Mouse (Mus musculus) lung, adult 18-20 months (tissue): ENCODE data around the gene Runx1.

Experiments
- DNase-seq, 2 experiments: peaks; one replicate each; pipeline ENCODE4 v3.0.0; 2022; ENCODE audit warnings: mixed read lengths in 2 of 2

The Runx1 gene

DNA sequence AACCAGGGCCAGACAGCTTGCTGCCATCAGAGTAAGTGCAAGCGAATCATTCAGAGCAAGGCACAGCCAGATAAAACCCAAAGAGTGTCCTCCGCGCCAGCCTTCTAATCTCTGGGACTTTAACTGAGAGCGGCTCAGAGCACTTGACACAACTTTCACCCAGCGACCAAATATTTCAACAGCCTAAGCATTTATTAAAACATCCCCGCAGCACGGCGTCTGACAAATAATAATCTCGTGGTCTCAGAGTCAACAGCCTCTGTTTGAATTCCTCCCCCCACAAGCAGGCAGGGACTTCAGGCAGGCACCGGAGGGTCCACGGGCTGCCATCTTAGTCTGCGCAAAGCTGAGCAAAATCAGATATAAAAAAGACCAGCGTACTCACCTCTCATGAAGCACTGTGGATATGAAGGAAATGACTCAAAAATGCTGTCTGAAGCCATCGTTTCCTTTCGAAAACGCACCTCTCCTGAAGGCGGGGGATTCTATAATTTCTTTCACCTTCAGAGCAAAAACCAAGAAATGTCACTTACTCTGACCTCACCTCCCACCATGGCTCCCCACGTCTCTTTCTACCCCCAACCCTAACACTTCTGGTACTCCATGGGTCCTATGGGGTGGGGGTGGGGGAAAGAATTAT, 625 bp downstream of the Runx1 start:
- peak in 1 of 2 experiments; percentile 11 for DNase-seq

DNA sequence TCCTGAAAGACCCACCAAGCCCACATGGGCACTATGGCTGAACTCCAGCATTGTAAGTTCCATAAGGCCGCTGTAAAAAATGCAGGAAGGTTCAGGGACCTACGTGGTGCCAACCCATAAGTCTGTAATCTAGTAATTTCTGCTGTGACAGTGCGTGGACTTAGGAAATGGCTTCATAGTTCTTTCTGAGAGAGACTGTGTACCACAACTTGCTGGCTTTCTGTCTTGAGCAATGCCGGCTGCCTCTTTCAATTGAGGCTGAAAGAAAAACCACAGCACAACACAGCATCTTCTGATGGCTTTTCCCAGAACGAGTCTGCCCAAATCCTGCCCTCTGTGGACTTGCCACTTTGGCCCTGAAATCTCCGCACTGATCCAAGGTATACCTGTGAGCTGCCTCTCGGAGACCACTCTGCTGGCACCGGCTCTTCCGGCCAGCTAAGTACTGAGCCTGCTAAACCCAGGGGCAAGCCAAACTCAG, 1.2 kb downstream of the Runx1 start:
- peak in 1 of 2 experiments; percentile 10 for DNase-seq

DNA sequence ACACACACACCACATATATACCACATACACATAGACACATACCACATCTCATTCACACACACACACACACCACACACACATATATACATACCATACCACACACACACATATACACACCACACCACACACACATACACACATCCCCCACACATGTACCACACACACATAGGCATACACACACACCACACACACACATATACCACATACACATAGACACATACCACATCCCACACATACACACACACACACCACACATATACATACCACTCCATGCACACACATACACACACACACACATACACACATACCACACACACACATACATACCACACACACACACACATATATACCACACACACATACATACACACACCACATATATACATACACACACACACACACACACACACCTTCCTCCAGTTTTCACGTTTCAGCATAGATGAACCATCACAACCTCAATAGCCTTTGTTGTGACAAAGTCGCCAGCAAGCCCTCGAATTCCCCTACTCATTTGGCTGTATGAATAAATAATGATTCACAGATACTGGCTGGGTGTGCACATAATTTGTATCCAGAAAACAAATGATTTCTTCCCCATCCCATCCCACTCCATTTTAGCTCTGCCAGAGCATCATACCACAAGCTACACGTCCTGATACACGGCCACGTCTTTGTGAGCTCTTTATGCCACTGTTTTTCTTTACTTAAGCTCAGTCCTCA, 1.8 kb downstream of the Runx1 start:
- no peak for DNase-seq

DNA sequence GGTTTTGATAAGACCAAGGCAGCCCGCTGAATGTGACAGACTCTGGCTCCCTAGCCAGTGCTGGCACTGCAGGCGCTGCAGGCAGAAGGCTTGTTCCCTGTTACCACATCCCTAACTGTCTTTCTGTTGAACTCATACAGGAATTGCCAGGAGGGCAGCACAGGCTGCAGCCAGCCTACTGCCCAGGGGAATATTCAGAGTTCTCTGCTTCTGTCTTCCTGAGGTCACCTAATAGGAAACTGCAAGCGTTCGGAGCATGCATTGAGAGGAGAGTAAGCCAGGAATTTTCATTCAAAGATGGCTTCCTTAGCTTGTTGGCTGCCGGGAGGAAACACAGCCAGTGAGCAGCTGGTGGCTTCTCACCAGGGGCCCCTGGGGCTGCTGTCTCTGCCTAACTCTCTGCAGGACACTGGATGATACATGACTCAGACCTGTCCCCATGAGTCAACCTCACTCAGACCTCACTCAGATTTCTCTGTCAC, 2.5 kb downstream of the Runx1 start:
- no peak for DNase-seq

DNA sequence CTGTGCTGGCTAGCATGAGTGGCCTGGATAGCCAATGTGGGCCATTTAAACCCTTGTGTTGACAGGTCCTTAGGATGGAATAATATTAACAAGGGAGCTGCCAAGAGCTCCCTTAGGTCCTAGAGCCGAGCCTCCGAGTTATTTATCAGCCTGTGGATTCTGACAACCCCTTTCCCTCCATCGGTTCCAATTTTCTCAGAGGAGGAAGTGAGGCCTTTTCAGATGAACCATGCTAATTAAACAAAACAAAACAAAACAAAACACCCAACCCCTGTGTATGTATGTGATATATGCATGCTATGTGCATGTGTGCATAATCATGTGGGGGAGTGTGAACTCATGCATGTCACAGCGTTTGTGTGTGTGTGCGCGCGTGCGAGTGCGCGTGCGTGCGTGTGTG, 3.3 kb downstream of the Runx1 start:
- no peak for DNase-seq

DNA sequence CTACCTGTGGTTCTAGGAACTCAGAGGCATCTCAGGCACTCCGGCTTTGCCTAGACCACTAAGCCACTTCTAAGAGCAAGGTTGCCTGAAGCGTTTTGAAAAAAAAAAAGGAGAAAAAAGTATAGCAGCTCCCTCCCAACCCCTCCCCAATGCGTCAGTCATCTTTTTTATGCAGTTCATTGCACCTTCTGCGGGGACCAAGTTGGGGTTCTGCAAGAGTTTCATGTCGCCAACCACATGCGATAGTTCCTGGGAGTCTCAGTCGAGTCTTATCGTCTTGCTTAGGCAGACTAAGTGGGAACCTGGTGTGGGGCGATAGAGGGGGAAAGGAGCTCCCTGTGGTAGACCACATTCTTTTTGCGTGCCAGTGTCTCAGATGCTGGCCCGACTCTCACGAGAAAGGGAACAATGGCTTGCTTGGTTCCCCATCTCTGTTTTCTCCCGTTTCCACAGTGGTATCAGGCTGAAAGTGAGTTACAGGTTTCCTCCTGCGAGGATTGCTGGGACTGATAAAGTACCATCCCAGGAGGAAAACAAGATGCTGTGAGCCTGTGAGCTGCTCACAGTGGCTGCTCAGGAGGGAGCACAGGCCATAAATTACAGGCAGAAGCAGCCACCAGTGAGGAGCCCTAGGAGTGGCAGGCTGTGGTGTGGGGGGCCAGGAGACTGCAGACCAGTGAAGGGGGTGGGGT, 3.9 kb downstream of the Runx1 start:
- peak in 1 of 2 experiments; percentile 10 for DNase-seq

DNA sequence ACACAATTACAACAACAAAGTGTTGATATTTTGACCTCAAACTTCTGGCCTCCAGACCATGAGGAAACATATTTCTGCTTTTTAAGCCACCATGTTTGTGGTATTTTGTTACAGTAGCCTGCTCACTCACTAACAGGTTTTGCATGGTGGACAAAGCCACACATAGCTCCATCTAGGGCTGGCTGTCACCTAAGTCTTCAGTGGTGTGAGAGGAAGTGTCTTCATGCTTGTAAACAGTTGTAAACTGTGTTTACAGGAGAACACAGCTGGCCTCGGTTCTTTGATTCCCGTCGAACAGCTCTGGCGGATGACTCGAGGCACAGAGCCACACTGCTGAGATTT, 4.4 kb downstream of the Runx1 start:
- no peak for DNase-seq

DNA sequence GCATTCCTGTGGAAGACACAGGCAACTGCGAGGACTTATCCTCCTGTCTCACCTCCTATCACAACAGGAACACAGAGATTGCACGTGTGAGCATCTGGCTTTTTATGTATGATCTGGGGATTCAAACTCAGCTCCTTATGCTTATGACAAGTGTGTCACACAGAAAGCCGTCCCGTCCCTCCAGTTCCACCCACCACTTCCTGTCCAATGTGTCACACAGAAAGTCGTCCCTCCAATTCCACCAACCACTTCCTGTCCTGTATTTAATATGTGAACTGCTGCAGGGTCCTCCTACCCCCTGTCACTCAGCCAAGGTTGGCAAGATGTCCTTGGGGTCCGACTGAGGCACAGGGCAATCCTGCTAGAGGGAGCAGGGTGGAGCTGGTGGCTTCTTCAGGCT, 5.5 kb downstream of the Runx1 start:
- DNase-seq: no peak

DNA sequence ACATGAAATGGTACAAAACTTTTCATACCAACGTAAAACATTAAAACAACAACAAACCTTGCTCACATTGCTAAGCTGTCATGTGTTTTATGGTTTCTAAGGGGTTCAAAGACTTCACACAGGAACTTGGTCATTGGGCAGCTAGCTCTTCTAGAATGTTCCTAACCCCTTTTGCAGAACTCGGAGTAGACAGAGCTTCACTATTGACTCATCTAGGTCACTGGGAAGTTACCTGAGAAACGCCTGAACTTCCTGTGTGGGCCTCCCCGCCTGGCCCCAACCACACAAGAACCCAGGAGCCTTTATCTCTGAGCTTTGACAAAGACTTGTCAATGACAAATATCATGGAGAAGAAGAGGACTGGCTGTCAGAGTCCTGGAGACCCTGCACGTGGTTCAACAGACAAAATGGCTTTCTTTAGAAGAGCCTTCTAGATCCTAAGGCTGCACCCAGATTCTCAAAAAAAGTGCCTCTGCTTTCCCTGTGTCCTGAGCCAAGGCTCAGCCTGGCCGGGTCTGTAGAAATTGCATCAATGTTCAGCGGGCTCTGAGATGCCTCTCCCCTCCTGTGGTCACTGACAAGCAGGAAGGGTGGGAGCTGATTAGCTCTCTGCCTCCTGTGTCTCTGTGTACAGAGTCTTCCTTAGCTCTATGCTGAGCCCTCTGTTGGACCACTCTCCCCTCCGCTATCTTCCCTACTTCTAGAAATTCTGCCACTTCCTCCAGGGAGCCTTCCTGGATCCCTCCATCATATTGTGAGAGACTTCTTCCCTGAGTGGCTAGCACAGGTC, 7.3 kb downstream of the Runx1 start:
- no peak for DNase-seq

DNA sequence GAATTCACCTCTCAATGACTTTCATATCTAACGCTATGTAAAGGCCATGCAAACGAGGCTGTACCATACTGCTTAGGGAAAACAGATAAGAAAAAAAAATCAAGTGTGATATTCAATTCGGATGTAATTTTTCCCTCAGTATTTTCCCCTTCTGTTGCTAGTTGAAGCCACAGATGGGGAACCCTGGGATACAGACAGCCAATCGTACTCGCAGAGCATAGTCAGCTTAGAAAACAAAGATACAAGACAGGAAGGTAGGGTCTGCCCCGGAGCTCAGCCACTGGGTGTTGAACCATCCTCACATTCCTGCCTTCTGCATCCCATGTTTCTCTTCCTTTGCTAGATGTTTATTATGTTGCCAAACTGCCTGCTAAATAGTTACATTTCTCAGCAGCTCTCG, 9.9 kb downstream of the Runx1 start:
- no peak for DNase-seq

DNA sequence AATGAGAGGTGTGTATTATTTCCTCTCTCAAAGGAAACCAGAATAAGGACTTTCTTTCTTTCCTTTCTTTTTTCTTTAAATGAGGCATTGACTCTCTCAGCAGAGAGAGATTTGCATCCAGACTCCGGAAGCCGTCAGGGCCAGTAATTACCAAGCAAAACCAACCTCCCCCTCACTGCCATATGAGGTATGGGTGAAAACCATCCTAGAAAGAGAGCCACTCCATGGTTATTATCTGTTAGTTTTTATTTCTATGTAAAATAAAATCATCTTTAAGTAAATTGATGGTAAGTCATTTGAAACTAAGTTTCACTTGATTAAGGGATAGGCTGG, 10.8 kb downstream of the Runx1 start:
- no peak for DNase-seq

DNA sequence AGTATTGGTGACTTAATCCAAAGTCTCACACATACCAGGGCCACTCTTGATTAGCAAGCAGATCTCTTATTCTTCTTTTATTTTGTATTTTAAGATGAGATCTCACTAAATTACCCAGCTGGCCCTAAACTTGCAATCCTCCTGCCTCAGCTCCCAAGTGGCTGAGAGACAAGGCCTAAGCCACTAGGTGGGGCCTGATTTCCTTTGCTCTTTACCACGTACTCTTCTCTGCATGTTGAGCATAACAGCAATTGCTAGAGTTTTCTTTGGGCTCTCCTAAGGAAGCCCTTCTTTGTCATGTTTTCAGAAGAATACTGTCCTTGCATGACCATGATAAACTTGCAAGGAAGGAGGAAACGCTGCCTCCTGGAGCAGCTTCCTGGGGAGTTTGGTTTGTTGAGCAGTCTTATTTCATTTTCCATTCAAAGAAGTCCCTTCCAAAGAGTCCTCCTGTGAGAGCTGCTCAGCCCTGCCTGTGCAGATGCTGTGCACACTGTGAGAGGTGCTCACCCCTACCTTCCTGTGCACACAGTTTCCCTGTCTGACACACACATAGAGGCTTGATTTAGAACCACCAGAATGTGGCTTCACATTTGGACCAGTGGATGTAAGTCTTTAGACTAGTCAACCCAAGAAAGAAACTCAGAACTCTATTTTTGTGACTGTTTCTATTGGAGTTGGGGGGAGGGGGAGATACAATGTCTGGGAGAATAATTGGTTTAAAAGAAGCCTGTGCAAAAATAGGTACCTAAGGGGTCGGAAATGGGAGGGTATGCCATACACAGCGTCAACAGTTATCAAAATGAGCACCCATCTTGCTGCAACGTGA, 11.4 kb downstream of the Runx1 start:
- DNase-seq: no peak

DNA sequence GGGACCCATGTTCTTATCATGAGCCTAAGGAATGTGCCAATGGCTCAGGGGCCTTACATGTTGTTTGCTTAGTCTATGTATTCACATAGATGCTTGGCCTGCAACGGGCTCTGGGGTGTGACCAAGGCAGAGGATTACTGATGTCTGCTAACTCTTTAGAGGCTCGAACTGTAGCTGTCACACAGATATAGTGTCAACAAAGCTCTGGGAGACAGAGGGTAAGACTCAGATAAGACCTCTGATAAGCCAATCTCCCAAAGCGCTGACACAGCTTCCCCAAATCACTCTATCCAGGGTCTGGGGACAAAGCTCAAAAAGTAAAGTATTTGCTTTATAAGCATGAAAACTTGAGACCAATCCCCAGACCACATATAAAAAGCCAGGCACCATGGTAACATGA, 13.5 kb downstream of the Runx1 start:
- DNase-seq: no peak

DNA sequence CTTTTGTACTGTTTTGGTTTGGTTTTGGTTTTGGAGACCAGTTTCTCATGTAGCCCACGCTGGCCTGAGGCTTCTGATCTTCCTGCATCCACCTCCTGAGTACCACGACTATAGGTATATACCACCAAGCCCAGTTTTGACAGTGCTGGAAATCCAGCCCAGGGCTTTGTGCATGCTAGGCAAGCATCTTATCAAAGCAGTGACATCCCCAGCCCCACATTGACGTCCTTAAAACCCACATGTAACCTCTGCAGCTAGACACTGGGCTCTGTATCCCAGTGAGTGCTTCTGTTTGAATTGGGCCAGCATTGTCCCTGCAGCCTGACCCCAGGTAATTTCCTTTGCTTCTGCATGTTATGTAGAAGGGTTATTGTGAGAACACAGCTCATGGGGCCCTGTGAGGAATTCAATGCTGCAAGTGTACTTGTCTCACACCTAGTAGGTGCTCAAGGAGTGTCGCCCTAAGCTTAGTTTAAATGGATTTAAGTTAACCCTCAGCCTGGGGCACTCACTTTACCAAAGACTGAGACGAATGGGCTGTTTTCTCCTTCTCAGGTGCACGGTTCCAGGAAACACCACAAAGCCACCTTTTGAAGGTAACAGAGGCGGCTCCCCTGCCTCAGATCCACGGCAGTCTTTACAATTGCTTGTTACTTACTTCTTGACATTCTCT, 15.2 kb downstream of the Runx1 start:
- no peak for DNase-seq

DNA sequence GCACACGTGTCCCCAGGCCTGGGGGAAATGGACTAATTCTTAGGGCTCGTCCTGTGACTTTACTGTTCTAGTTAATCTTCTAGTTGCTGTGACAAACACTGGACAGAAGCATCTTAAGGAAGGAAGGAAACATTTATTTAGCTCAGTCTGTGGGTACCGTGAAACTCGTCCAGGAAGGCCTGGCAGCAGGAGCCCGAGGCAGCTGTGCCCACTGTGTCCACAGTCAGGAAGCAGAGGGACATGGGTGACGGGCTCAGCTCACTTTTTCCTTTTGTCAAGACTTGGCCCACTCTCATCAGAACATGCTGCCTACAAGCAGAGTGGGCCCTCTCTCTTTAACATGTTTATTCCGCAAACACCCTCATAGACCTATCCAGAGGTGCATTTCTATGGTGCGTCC, 18.2 kb downstream of the Runx1 start:
- no peak for DNase-seq

DNA sequence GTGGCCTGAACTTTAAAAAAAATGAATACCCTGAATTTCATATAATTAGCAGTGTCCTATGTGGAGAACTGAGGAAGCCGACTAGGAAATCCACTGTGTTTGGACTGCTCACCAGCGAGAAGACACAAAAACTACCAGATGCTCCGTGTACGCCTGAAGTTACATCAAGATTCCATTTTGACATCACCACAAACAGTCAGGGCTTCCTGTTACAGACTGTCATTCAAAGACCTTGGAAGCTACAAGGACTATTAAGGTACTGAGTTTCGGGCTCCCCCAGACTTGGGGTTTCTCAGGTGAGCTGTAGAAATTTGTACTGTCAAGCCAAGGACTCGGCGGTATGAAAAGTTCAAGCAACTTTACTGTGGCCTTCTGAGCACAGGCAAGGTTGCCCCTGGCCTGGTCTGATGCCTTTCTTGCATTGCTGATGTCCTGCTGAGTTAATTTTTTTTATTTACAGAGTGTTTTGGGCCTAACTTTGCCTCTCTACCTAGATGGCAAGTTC, 22.8 kb downstream of the Runx1 start:
- DNase-seq: no peak

DNA sequence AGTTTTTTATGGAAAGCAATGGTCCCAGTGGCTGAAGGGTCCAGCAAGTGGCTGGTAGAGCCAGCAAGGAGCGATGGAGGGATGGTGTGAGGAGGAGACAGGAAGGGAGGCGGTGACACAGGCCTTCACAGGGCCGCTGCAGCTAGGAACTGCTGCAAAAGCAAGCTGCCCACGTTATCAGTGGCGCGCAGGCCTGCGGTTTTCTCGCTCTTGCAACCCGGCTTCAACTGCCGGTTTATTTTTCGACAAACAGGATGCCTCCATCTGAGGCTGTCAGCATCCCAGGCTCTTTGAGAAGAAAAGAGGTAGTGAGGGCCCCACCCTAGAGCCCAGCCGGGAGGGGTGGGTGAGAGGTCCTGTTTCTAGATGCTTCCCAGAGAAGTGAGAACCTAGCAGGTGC, 24.4 kb downstream of the Runx1 start:
- DNase-seq: peak; percentile 48 to 53

DNA sequence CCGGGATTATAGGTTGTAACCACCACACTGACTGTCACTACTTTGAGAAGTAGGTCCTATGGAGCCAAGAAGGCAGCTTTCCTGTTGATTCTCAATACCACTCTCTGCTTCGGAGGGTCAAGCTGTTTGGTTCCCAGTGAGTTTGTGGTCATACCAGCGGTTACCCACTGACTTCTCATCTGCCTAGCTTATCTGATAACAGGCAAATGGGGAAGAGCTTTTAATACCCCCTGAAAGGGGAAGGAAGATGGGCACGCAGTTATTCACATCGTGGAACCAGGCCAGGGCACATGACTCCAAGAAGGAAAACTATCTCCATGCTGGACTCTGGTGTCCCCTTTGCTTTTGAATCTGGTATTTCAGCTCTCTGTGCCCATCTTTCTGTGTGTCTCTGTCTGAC, 25.1 kb downstream of the Runx1 start:
- DNase-seq: peak in 1 of 2 experiments; percentile 38

DNA sequence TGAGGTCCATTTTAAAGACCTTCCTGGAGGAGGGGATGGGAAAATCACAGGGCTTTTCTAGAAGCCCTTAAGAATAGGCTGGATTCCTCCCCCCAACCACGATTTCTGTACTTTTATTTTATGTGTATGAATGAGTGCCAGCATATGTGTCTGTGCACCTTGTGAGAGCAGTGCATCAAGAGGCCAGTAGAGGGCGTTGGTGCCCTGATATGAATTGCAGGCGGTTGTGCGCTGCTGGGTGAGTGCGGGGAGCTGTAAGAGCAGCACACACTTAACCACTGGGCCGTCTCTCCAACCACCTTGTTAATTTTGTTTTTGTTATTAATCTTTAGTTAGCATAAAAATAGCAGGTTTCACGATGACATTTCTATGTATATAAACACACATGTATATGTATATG, 26.0 kb downstream of the Runx1 start:
- DNase-seq: no peak

DNA sequence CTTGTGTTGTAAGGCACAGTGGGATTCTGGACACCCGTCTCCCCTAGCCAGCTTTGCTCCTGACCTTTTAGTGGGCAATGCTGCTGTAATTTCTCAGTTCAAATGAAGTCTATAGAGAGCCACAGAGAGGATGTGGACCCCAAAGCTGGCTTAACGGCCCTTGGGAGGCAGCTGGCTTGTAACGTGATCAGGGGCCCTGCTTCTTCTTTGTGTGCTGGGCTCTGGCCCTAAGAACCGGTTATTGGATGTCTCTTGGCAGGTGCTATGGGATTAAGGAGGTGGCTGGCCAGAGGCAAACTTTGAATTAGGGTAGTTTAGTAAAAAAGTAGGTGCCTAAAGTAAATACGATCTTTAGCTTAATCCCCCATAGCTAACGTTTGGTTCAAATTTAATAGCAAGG, 31.8 kb downstream of the Runx1 start:
- no peak for DNase-seq

DNA sequence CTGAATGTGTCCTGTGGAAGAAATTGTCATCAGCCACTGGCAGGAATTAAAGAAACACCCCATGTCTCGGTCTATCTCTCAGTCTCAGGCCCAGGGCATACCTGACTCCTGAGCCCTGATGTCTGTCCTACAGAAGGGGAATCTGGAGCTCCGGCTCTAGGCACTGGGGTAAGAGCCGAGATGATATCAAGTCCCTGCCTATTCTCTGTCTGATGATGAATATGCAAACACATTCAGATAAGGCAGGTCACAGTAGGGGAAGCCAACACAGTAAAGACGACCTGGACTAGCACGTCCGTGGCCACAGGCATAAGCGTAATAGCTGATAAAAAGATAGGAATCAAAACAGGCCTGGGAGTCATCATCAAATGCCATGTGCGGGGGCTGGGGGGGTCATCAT, 32.2 kb downstream of the Runx1 start:
- DNase-seq: no peak

DNA sequence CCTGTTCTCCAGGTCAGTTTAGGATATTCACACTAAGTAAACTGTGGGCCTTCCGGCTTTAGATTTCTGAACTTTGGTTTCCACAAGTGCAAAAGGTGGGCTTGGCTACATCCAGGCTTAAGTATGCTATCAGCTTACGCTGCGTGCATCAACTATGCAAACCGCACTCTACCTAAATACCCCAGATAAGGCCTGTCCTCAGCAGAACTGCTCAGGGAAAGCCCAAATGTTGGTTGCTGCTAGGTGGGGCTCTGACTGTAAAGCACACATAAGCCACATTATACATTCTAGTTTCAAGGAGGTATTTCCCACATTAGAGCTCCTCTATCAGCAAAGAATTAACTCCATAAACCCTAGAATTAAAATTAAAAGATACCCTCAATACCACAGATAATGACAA, 33.0 kb downstream of the Runx1 start:
- DNase-seq: no peak
